Mouse (Mus musculus): Measurements from ENCODE around the gene Trpm8. TPM values are rescaled to one million over a fixed set of nuclear protein-coding genes. Genes with fewer than 3 reads are reported as not detected.

The Trpm8 gene
- not detected in 2 replicates for polyA plus RNA-seq (2014; fragmentation: Nextera tagmentation; extraction: Ambion mirVana)

- peak; percentile 95 for ATAC-seq (replicated peaks; ENCODE audit: low FRiP score)
Measured at GRCm38 (mm10) chr1:88277098-88277817, at the start of gene Trpm8, which contains the start of gene Hjurp. Gene Trpm8, plus strand, starts transcription at chr1:88277661. Gene Hjurp, minus strand, starts transcription at chr1:88277633.

DNA sequence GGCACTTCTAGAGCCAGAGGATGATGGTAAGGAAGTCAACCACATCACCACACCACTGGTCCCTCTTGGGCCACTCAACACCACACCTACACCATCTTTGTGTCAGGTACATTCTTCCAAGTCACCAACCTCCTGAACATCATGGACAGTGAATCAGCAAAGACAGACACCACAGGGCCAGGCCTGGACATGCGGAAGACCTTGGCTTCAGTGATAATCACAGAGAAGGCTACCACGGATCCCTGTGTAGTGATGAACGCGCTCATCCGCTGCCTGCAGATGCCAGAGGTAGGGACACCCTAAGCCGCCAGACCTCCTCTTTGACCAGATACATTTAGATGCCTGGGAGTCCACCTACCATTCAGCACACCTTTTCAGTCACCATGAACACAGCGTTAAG, 49.3 kb upstream of the Trpm8 start:
- Histone ChIP-seq H3K4me1 (replicated peaks; ENCODE audit: control insufficient read depth, insufficient read depth, low read length) (no peaks in the 10 kb centered on the region), H3K27ac (ENCODE audit: low read depth, low read length) (no peak overlapping the region), H3K9me3 (ENCODE audit: control insufficient read depth, low read length) (peaks cover 78% of the 10 kb centered on the region), H3K36me3 (ENCODE audit: control insufficient read depth, insufficient read depth, low read length) (no peaks in the 10 kb centered on the region), H3K27me3 (ENCODE audit: control insufficient read depth, insufficient read depth, low read length) (no peaks in the 10 kb centered on the region), H3K4me3 (ENCODE audit: low read depth, low read length) (no peak overlapping the region), H3K4me2 (ENCODE audit: low read depth, low read length, severe bottlenecking) (no peak overlapping the region), H3K9ac (ENCODE audit: low read length) (no peak overlapping the region)
- WGBS, result 71% methylated on average over 7 of the region's 7 CpGs
- DNase-seq (ENCODE audit: low spot score), result peak; percentile 53
- no peak for ATAC-seq (replicated peaks; ENCODE audit: low FRiP score)

More at GRCm38 (mm10) chr1:88277098-88277817, at the start of gene Trpm8, which contains the start of gene Hjurp:
- peak; percentile 100 for DNase-seq (ENCODE audit: low spot score)
- Histone ChIP-seq H3K27me3 (ENCODE audit: control insufficient read depth, insufficient read depth, low read length) (no peaks in the 10 kb centered on the region), H3K4me2 (ENCODE audit: low read depth, low read length, severe bottlenecking) (peak within 1 kb of the TSS; percentile 54), H3K4me3 (ENCODE audit: low read depth, low read length) (peak within 1 kb of the TSS; percentile 59), H3K9me3 (ENCODE audit: control insufficient read depth, low read length) (peaks cover 13% of the 10 kb centered on the region; the same call in 1 of the 2 replicates), H3K36me3 (ENCODE audit: control insufficient read depth, insufficient read depth, low read length) (peaks cover 19% of the 10 kb centered on the region), H3K4me1 (replicated peaks; ENCODE audit: control insufficient read depth, insufficient read depth, low read length) (peaks cover 8% of the 10 kb centered on the region), H3K27ac (ENCODE audit: low read depth, low read length) (peak within 1 kb of the TSS; percentile 81), H3K9ac (ENCODE audit: low read length) (peak within 1 kb of the TSS; percentile 84)
- 2% methylated on average over 50 of the region's 50 CpGs for WGBS

DNA sequence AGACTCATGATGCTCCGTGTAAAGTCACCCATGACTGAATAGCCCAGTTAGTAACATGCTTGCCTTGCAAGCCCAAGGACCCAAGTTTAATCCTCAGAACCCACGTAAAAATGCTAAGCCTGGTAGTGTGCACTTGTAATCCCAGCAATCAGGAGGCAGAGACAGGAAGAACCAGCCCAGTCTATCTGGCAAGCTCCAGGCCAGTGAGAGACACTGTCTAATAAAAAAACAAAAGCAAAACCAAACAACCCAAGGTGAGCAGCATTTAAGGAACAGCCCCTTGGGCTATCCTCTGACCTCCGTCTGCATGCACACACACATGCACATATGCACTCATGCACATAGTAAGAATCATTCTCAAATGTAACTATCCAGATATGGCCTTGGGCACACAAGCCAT, 47.9 kb upstream of the Trpm8 start:
- Histone ChIP-seq H3K27me3 (ENCODE audit: control insufficient read depth, insufficient read depth, low read length) (no peaks in the 10 kb centered on the region), H3K9ac (ENCODE audit: low read length) (no peak overlapping the region), H3K9me3 (ENCODE audit: control insufficient read depth, low read length) (peaks cover 92% of the 10 kb centered on the region), H3K4me2 (ENCODE audit: low read depth, low read length, severe bottlenecking) (no peak overlapping the region), H3K4me1 (replicated peaks; ENCODE audit: control insufficient read depth, insufficient read depth, low read length) (no peaks in the 10 kb centered on the region), H3K36me3 (ENCODE audit: control insufficient read depth, insufficient read depth, low read length) (no peaks in the 10 kb centered on the region), H3K27ac (ENCODE audit: low read depth, low read length) (no peak overlapping the region), H3K4me3 (ENCODE audit: low read depth, low read length) (no peak overlapping the region)
- WGBS, result 82% methylated on average over 3 of the region's 3 CpGs
- DNase-seq (ENCODE audit: low spot score), result peak; percentile 51
- no peak for ATAC-seq (replicated peaks; ENCODE audit: low FRiP score)

- H3K27me3 ChIP-seq (ENCODE audit: control insufficient read depth, insufficient read depth, low read length), result no peaks in the 10 kb centered on the region
- peaks cover 97% of the 10 kb centered on the region for H3K9me3 ChIP-seq (ENCODE audit: control insufficient read depth, low read length)
- DNase-seq (ENCODE audit: low spot score) (peak; percentile 63), ATAC-seq (replicated peaks; ENCODE audit: low FRiP score) (no peak)
- 84% methylated on average over 5 of the region's 5 CpGs for WGBS
- no peak overlapping the region for H3K4me3 ChIP-seq (ENCODE audit: low read depth, low read length)
- no peak overlapping the region for H3K27ac ChIP-seq (ENCODE audit: low read depth, low read length)
- H3K4me2 ChIP-seq (ENCODE audit: low read depth, low read length, severe bottlenecking), result no peak overlapping the region
- H3K36me3 ChIP-seq (ENCODE audit: control insufficient read depth, insufficient read depth, low read length), result no peaks in the 10 kb centered on the region
- H3K4me1 ChIP-seq (replicated peaks; ENCODE audit: control insufficient read depth, insufficient read depth, low read length), result no peaks in the 10 kb centered on the region
- no peak overlapping the region for H3K9ac ChIP-seq (ENCODE audit: low read length)
Measured at GRCm38 (mm10) chr1:88229986-88230385, 47.5 kb upstream of the Trpm8 start.

DNA sequence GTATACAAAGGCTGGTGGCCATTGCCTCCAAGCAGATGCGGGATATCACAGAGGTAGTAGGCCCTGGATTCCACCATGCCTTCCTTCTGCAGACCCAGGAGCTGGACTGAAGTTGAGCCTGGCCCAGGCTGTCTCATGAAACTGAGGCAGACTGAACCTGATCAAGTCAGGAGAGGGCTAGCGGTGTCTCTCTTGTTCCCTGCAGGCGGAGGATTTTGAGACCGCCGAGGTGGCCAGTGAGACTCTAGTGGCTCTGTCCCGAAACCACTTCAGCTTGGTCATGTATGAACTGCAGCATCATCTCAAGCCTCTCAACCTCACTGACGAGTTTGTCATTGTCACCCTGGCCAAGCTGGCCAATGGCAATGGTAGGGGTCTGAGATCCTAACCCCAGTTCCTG, 47.0 kb upstream of the Trpm8 start:
- Histone ChIP-seq H3K4me1 (replicated peaks; ENCODE audit: control insufficient read depth, insufficient read depth, low read length) (no peaks in the 10 kb centered on the region), H3K4me3 (ENCODE audit: low read depth, low read length) (no peak overlapping the region), H3K9ac (ENCODE audit: low read length) (no peak overlapping the region), H3K9me3 (ENCODE audit: control insufficient read depth, low read length) (peaks cover 100% of the 10 kb centered on the region), H3K4me2 (ENCODE audit: low read depth, low read length, severe bottlenecking) (no peak overlapping the region), H3K27me3 (ENCODE audit: control insufficient read depth, insufficient read depth, low read length) (no peaks in the 10 kb centered on the region), H3K27ac (ENCODE audit: low read depth, low read length) (no peak overlapping the region), H3K36me3 (ENCODE audit: control insufficient read depth, insufficient read depth, low read length) (no peaks in the 10 kb centered on the region)
- DNase-seq (ENCODE audit: low spot score) (peak; percentile 64), ATAC-seq (replicated peaks; ENCODE audit: low FRiP score) (no peak)
- 74% methylated on average over 7 of the region's 7 CpGs for WGBS

DNA sequence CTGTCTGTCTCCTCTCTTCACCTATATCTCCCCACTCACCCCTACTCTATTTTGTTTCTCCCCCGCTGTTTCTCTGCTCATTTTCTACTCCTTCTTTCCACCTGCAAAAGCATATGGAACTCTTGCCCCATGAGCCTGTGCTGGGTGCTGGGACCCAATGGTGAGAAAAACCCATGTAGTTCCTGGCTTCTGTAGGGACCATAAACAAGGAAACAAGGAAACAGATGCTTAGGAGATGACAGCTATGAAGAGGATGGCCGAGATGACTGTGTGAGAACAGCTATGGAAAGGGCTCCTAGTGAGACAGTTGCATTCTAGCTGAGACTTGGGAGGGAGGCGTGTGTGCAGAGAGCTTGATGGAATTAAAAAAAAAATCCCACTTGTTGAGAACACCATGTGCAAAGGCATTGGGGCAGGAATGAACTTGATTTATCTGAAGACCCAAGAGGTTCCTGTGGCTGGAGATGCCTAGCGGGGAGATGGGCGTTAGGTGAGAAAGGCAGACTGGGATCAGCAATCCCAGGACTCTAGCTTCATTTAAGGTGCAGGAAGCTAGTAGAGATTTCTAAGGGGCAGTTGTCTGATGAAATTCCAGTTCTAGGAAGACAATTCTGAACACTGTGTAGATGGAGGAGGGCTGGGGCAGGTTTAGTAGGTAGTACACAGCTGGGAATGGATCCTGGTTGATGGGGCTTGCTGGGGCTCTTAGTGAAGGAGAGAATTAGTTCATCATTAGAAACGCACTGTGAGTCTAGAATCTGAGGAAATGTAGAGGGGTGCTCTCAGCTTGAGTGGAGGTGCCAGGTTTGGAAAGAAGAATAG, 46.3 kb upstream of the Trpm8 start:
- ATAC-seq (replicated peaks; ENCODE audit: low FRiP score) (no peak), DNase-seq (ENCODE audit: low spot score) (peak; percentile 49)
- no peak overlapping the region for H3K4me3 ChIP-seq (ENCODE audit: low read depth, low read length)
- no peak overlapping the region for H3K4me2 ChIP-seq (ENCODE audit: low read depth, low read length, severe bottlenecking)
- H3K27me3 ChIP-seq (ENCODE audit: control insufficient read depth, insufficient read depth, low read length), result no peaks in the 10 kb centered on the region
- H3K9me3 ChIP-seq (ENCODE audit: control insufficient read depth, low read length), result peaks cover 99% of the 10 kb centered on the region
- H3K4me1 ChIP-seq (replicated peaks; ENCODE audit: control insufficient read depth, insufficient read depth, low read length), result no peaks in the 10 kb centered on the region
- no peak overlapping the region for H3K27ac ChIP-seq (ENCODE audit: low read depth, low read length)
- H3K9ac ChIP-seq (ENCODE audit: low read length), result no peak overlapping the region
- no peaks in the 10 kb centered on the region for H3K36me3 ChIP-seq (ENCODE audit: control insufficient read depth, insufficient read depth, low read length)
- WGBS, result 75% methylated on average over 6 of the region's 6 CpGs

DNA sequence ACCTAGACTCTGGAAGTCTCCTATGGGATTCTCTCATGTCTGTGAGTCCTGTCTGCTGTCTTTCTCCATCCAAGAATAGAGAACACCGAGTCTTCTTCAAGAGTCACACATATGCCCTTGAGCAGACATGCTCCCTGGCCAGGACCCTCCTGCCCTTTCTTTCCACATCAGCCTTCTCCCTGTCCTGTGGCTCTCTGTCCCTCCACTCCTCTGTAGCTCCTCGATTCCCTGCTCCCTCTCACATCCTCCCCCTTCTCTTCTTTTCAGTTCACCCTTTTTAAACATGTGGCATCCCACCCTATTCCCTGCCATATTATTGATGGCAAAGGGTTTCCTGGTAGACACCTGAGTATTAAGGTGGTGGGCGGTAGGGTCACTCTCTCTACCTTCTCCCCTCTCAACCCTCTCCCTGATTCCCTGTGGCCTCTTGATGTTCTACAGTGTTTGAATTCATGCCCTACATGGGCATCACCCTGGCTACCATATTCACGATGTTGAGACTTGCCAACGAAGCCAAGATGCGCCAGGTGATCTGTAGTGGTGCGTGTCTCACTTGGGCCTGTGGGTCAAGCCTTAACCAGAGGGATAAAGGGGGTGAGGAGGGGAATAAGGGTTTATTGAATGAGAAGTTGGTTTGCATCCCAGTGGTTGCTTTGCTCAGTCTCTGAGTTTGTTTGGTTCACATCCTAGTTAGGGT, 45.5 kb upstream of the Trpm8 start:
- WGBS, result 69% methylated on average over 7 of the region's 7 CpGs
- no peak overlapping the region for H3K27ac ChIP-seq (ENCODE audit: low read depth, low read length)
- ATAC-seq (replicated peaks; ENCODE audit: low FRiP score), result no peak
- H3K4me2 ChIP-seq (ENCODE audit: low read depth, low read length, severe bottlenecking), result no peak overlapping the region
- H3K4me1 ChIP-seq (replicated peaks; ENCODE audit: control insufficient read depth, insufficient read depth, low read length), result no peaks in the 10 kb centered on the region
- no peaks in the 10 kb centered on the region for H3K36me3 ChIP-seq (ENCODE audit: control insufficient read depth, insufficient read depth, low read length)
- no peak overlapping the region for H3K4me3 ChIP-seq (ENCODE audit: low read depth, low read length)
- peak; percentile 58 for DNase-seq (ENCODE audit: low spot score)
- H3K9ac ChIP-seq (ENCODE audit: low read length), result no peak overlapping the region
- no peaks in the 10 kb centered on the region for H3K27me3 ChIP-seq (ENCODE audit: control insufficient read depth, insufficient read depth, low read length)
- peaks cover 96% of the 10 kb centered on the region for H3K9me3 ChIP-seq (ENCODE audit: control insufficient read depth, low read length)

DNA sequence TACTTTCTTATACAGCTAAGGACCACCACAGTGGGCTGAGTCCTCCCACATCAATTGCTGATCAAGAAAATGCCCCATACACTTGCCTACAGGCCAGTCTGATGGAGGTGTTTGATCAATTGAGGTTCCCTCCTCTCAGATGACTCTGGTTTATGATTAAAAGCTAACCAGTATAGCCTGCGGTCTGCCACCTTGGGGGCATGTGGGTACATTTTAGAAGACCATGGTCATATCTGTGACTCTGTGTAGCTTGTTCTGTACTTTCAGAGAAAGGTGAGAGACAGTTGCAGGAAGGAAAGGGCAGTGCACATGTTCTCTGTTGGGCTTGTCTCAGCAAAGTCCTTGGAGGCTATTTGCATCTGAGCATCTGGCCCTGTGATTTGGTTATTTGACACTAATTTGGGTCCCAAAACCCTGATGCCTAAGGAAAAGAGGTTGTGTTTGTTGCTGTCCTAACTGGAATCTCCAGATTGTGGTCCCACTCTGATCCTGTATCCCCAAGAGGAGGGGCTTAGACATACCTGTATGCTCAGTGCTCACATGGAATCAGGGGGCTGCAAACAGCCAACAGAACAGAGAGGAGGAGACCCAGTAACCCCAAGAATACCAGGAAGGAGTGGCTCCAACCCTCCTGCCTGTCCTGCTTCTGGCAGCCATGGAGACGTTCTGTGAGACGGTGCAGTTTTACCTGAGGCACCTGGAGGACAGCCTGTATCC, 44.6 kb upstream of the Trpm8 start:
- Histone ChIP-seq H3K27ac (ENCODE audit: low read depth, low read length) (no peak overlapping the region), H3K4me1 (replicated peaks; ENCODE audit: control insufficient read depth, insufficient read depth, low read length) (no peaks in the 10 kb centered on the region), H3K9me3 (ENCODE audit: control insufficient read depth, low read length) (peaks cover 97% of the 10 kb centered on the region), H3K4me3 (ENCODE audit: low read depth, low read length) (no peak overlapping the region), H3K27me3 (ENCODE audit: control insufficient read depth, insufficient read depth, low read length) (no peaks in the 10 kb centered on the region), H3K9ac (ENCODE audit: low read length) (no peak overlapping the region), H3K36me3 (ENCODE audit: control insufficient read depth, insufficient read depth, low read length) (no peaks in the 10 kb centered on the region), H3K4me2 (ENCODE audit: low read depth, low read length, severe bottlenecking) (no peak overlapping the region)
- DNase-seq (ENCODE audit: low spot score) (no peak), ATAC-seq (replicated peaks; ENCODE audit: low FRiP score) (no peak)
- 63% methylated on average over 3 of the region's 3 CpGs for WGBS

Data from forebrain, embryonic 11.5 days (tissue).